Mouse (Mus musculus) CH12.LX (cell line): Measurements from ENCODE around the gene Arf6. TPM values are rescaled to one million over a fixed set of nuclear protein-coding genes. Genes with fewer than 3 reads are reported as not detected.

Experiments
- DNase-seq: peaks from one replicate; pipeline ENCODE4 v3.0.0-alpha.2; 2013; ENCODE audit errors: extremely low read depth
- H3K27ac ChIP-seq: 2 replicates; pipeline ENCODE4 v1.5.1; 2012; ENCODE audit warnings: low read depth, mild to moderate bottlenecking, control low read depth, moderate library complexity; ENCODE audit not compliant: insufficient read depth
- H3K27me3 ChIP-seq: replicated peaks from 2 replicates; pipeline ENCODE3; 2012; ENCODE audit warnings: inconsistent platforms
- H3K36me3 ChIP-seq, 2 experiments: replicated peaks in 1 of 2; 2 replicates each; pipeline versions ENCODE3 to v1.6.1; 2012; ENCODE audit warnings: inconsistent platforms in 1 of 2, low read length in 1 of 2, mild to moderate bottlenecking in 1 of 2, mixed read lengths in 1 of 2, moderate library complexity in 1 of 2; ENCODE audit not compliant: control insufficient read depth in 1 of 2, insufficient read depth in 1 of 2
- H3K4me1 ChIP-seq, 2 experiments: 2 replicates each; pipeline ENCODE4 v1.6.1; 2012; ENCODE audit warnings: inconsistent platforms in 1 of 2, moderate library complexity in 1 of 2; ENCODE audit not compliant: insufficient read depth in 2 of 2, control insufficient read depth in 1 of 2
- H3K4me2 ChIP-seq: 2 replicates; pipeline ENCODE4 v1.6.1; 2012; ENCODE audit warnings: low read depth, mild to moderate bottlenecking, control low read depth; ENCODE audit not compliant: poor library complexity, insufficient read depth, severe bottlenecking
- H3K4me3 ChIP-seq, 3 experiments: fragments of 150-350 bp in 1 of 3; sonication (generic) in 1 of 3; replicated peaks in 1 of 3; 2 replicates each; pipeline versions ENCODE3 to v1.5.1; 2011 to 2012; ENCODE audit warnings: low read depth in 2 of 3, low read length in 2 of 3, mild to moderate bottlenecking in 2 of 3, moderate library complexity in 2 of 3, control low read depth in 1 of 3, improper control_type of control experiment in 1 of 3, inconsistent platforms in 1 of 3, mixed read lengths in 1 of 3; ENCODE audit not compliant: poor library complexity in 1 of 3
- H3K79me2 ChIP-seq: replicated peaks from 2 replicates; pipeline ENCODE4 v1.6.1; 2012; ENCODE audit warnings: mild to moderate bottlenecking, moderate library complexity; ENCODE audit not compliant: control insufficient read depth, poor library complexity, insufficient read depth, severe bottlenecking; ENCODE audit errors: extremely low read depth
- H3K9ac ChIP-seq: 2 replicates; pipeline ENCODE4 v1.6.1; 2012; ENCODE audit warnings: low read depth, mild to moderate bottlenecking, control low read depth, moderate library complexity; ENCODE audit not compliant: insufficient read depth
- H3K9me3 ChIP-seq: replicated peaks from 2 replicates; pipeline ENCODE3; 2012; ENCODE audit warnings: low read length, inconsistent platforms, mixed read lengths
- BHLHE40 ChIP-seq: IDR thresholded peaks from 2 replicates; pipeline ENCODE4 v1.6.1; 2011; ENCODE audit warnings: mild to moderate bottlenecking, low read depth, low read length, improper control_type of control experiment
- CHD1 ChIP-seq: IDR thresholded peaks from 2 replicates; pipeline ENCODE4 v1.6.1; 2012; ENCODE audit warnings: low read depth, low read length, improper control_type of control experiment, inconsistent platforms
- CHD2 ChIP-seq: IDR thresholded peaks from 2 replicates; pipeline ENCODE4 v1.6.1; 2011; ENCODE audit warnings: low read length, improper control_type of control experiment
- CTCF ChIP-seq, 2 experiments: IDR thresholded peaks in 1 of 2; conservative IDR thresholded peaks in 1 of 2; 2 replicates each; pipeline ENCODE4 v1.5.1; 2011 to 2012; ENCODE audit warnings: low read depth in 2 of 2, low read length in 2 of 2, improper control_type of control experiment in 1 of 2, inconsistent platforms in 1 of 2, mild to moderate bottlenecking in 1 of 2, moderate library complexity in 1 of 2
- E2F4 ChIP-seq: IDR thresholded peaks from 2 replicates; pipeline ENCODE4 v1.6.1; 2011; ENCODE audit warnings: low read depth, low read length, improper control_type of control experiment; ENCODE audit not compliant: insufficient replicate concordance
- ELF1 ChIP-seq: IDR thresholded peaks from 2 replicates; pipeline ENCODE4 v1.6.1; 2014; ENCODE audit warnings: low read depth, mild to moderate bottlenecking, inconsistent platforms, low read length, improper control_type of control experiment
- EP300 ChIP-seq: IDR thresholded peaks from 2 replicates; pipeline ENCODE4 v1.6.1; 2011; ENCODE audit warnings: low read length, improper control_type of control experiment
- ETS1 ChIP-seq: conservative IDR thresholded peaks from 2 replicates; pipeline ENCODE4 v1.6.1; 2012; ENCODE audit warnings: low read depth, mild to moderate bottlenecking, inconsistent platforms, low read length, improper control_type of control experiment, moderate library complexity
- GABPA ChIP-seq: IDR thresholded peaks from 2 replicates; pipeline ENCODE4 v1.6.1; 2012; ENCODE audit warnings: low read depth, low read length, improper control_type of control experiment, inconsistent platforms; ENCODE audit not compliant: insufficient replicate concordance
- HCFC1 ChIP-seq: IDR thresholded peaks from 2 replicates; pipeline ENCODE4 v1.6.1; 2012; ENCODE audit warnings: low read depth, mild to moderate bottlenecking, inconsistent platforms, low read length, improper control_type of control experiment
- IRF4 ChIP-seq: IDR thresholded peaks from 2 replicates; pipeline ENCODE4 v1.6.1; 2014; ENCODE audit warnings: low read depth, mild to moderate bottlenecking, inconsistent platforms, low read length, improper control_type of control experiment
- JUN ChIP-seq: IDR thresholded peaks from 2 replicates; pipeline ENCODE4 v1.6.1; 2011; ENCODE audit warnings: low read depth, mild to moderate bottlenecking, low read length, improper control_type of control experiment, moderate library complexity; ENCODE audit not compliant: insufficient read depth
- JUND ChIP-seq: conservative IDR thresholded peaks from 2 replicates; pipeline ENCODE4 v1.6.1; 2011; ENCODE audit warnings: low read depth, low read length, improper control_type of control experiment
- KAT2A ChIP-seq: IDR thresholded peaks from 2 replicates; pipeline ENCODE4 v1.6.1; 2012; ENCODE audit warnings: low read length, improper control_type of control experiment, inconsistent platforms; ENCODE audit not compliant: insufficient replicate concordance
- MAFK ChIP-seq: IDR thresholded peaks from 2 replicates; pipeline ENCODE4 v1.6.1; 2011; ENCODE audit warnings: low read length, improper control_type of control experiment; ENCODE audit not compliant: insufficient replicate concordance
- MAX ChIP-seq: IDR thresholded peaks from 2 replicates; pipeline ENCODE4 v1.6.1; 2011; ENCODE audit warnings: low read length, improper control_type of control experiment
- MAZ ChIP-seq: IDR thresholded peaks from 2 replicates; pipeline ENCODE4 v1.6.1; 2012; ENCODE audit warnings: low read depth, mild to moderate bottlenecking, inconsistent platforms, low read length, improper control_type of control experiment, moderate library complexity
- MEF2A ChIP-seq: IDR thresholded peaks from 2 replicates; pipeline ENCODE4 v1.6.1; 2014; ENCODE audit warnings: low read depth, mild to moderate bottlenecking, inconsistent platforms, low read length, improper control_type of control experiment, borderline replicate concordance
- MXI1 ChIP-seq: IDR thresholded peaks from 2 replicates; pipeline ENCODE4 v1.6.1; 2011; ENCODE audit warnings: mild to moderate bottlenecking, low read depth, low read length, improper control_type of control experiment
- MYC ChIP-seq: IDR thresholded peaks from 2 replicates; pipeline ENCODE4 v1.6.1; 2011; ENCODE audit warnings: low read depth, mild to moderate bottlenecking, improper control_type of control experiment, low read length
- NELFE ChIP-seq: IDR thresholded peaks from 2 replicates; pipeline ENCODE4 v1.6.1; 2011; ENCODE audit warnings: low read depth, low read length, improper control_type of control experiment
- NRF1 ChIP-seq: IDR thresholded peaks from 2 replicates; pipeline ENCODE4 v1.6.1; 2014; ENCODE audit warnings: low read depth, mild to moderate bottlenecking, inconsistent platforms, low read length, improper control_type of control experiment, moderate library complexity
- PAX5 ChIP-seq: IDR thresholded peaks from 2 replicates; pipeline ENCODE4 v1.6.1; 2012; ENCODE audit warnings: low read length, inconsistent platforms, mixed read lengths
- POLR2A ChIP-seq: IDR thresholded peaks from 2 replicates; pipeline ENCODE4 v1.6.1; 2011; ENCODE audit warnings: low read depth, mild to moderate bottlenecking, improper control_type of control experiment, low read length
- POLR2AphosphoS2 ChIP-seq: IDR thresholded peaks from 2 replicates; pipeline ENCODE4 v1.6.1; 2011; ENCODE audit warnings: low read depth, low read length, improper control_type of control experiment
- RAD21 ChIP-seq: IDR thresholded peaks from 2 replicates; pipeline ENCODE4 v1.6.1; 2011; ENCODE audit warnings: low read depth, mild to moderate bottlenecking, low read length, improper control_type of control experiment, moderate library complexity
- RCOR1 ChIP-seq: conservative IDR thresholded peaks from 2 replicates; pipeline ENCODE4 v1.6.1; 2012; ENCODE audit warnings: low read depth, mild to moderate bottlenecking, inconsistent platforms, low read length, improper control_type of control experiment
- SIN3A ChIP-seq: IDR thresholded peaks from 2 replicates; pipeline ENCODE4 v1.6.1; 2012; ENCODE audit warnings: low read length, improper control_type of control experiment, inconsistent platforms
- SMC3 ChIP-seq: IDR thresholded peaks from 2 replicates; pipeline ENCODE4 v1.6.1; 2011; ENCODE audit warnings: low read depth, low read length, improper control_type of control experiment
- TBP ChIP-seq: conservative IDR thresholded peaks from 2 replicates; pipeline ENCODE4 v1.6.1; 2011; ENCODE audit warnings: low read depth, low read length, improper control_type of control experiment
- TCF12 ChIP-seq: IDR thresholded peaks from 2 replicates; pipeline ENCODE4 v1.6.1; 2014; ENCODE audit warnings: low read depth, mild to moderate bottlenecking, inconsistent platforms, low read length, improper control_type of control experiment
- UBTF ChIP-seq: IDR thresholded peaks from 2 replicates; pipeline ENCODE4 v1.6.1; 2012; ENCODE audit warnings: low read depth, mild to moderate bottlenecking, inconsistent platforms, low read length, improper control_type of control experiment, moderate library complexity
- USF1 ChIP-seq: IDR thresholded peaks from 2 replicates; pipeline ENCODE4 v1.6.1; 2014; ENCODE audit warnings: low read depth, mild to moderate bottlenecking, inconsistent platforms, low read length, improper control_type of control experiment
- ZC3H11A ChIP-seq: IDR thresholded peaks from 2 replicates; pipeline ENCODE4 v1.6.1; 2012; ENCODE audit warnings: low read depth, mild to moderate bottlenecking, inconsistent platforms, low read length, improper control_type of control experiment
- ZKSCAN1 ChIP-seq: IDR thresholded peaks from 2 replicates; pipeline ENCODE4 v1.6.1; 2012; ENCODE audit warnings: low read depth, inconsistent platforms, low read length, improper control_type of control experiment, borderline replicate concordance
- ZMIZ1 ChIP-seq: IDR thresholded peaks from 2 replicates; pipeline ENCODE4 v1.6.1; 2012; ENCODE audit warnings: low read depth, mild to moderate bottlenecking, inconsistent platforms, low read length, improper control_type of control experiment
- ZNF384 ChIP-seq: IDR thresholded peaks from 2 replicates; pipeline ENCODE4 v1.6.1; 2012; ENCODE audit warnings: low read depth, low read length, improper control_type of control experiment, inconsistent platforms
- dilution Hi-C: fragments of 300-500 bp; cut with MboI; formaldehyde crosslinking; loops from 2 replicates; pipeline ENCODE4 v1.14.3; 2020; ENCODE audit warnings: low sequenced_read_pairs; ENCODE audit not compliant: extremely low pct_unique_long_range_greater_than_20kb, extremely low pct_ligation_motif_present
- in situ Hi-C: fragments of 300-500 bp; cut with MboI; formaldehyde crosslinking; loops from 3 replicates; pipeline ENCODE4 v1.14.3; 2019; ENCODE audit warnings: low sequenced_read_pairs, low pct_ligation_motif_present, low pct_unique_long_range_greater_than_20kb, mixed read lengths
- polyA plus RNA-seq: library from polyadenylated mRNA; unstranded; fragments of >175 nt; gene quantifications from 2 replicates; pipeline ENCODE4 v1.2.1, GENCODE M21; 2012; ENCODE audit warnings: low read depth; ENCODE audit not compliant: insufficient read length
- total RNA-seq, 2 experiments: library from RNA; depleted of rRNA; stranded (reverse); fragments of 300-350 nt in 1 of 2; fragments of >200 nt in 1 of 2; gene quantifications; 2 replicates each; pipeline ENCODE4 v1.2.3; 2012 to 2014

Arf6 gene
- total RNA-seq (2012; rRNA removed) (273 and 312 TPM in 2 replicates), total RNA-seq (2014; rRNA removed) (308 and 375 TPM in 2 replicates), polyA plus RNA-seq (224 and 258 TPM in 2 replicates)

GRCm38 (mm10) chr12:69371854-69372671 lies at the start of gene Arf6, which contains the start of gene Gm9887:
TSS of gene Arf6 (plus strand) at chr12:69372150.
TSS of gene Gm9887 (minus strand) at chr12:69372458.
- Histone ChIP-seq H3K4me3 (peak within 1 kb of the TSS; percentile 80 to 93 (median 90)), H3K79me2 (peaks cover 39% of the 10 kb centered on the region), H3K9me3 (no peaks in the 10 kb centered on the region), H3K27ac (peak within 1 kb of the TSS; percentile 91), H3K4me2 (peak within 1 kb of the TSS; percentile 69), H3K36me3 (peaks cover 11 to 21% of the 10 kb centered on the region in 2 experiments), H3K9ac (peak within 1 kb of the TSS; percentile 94), H3K27me3 (no peaks in the 10 kb centered on the region), H3K4me1 (peaks cover 0 to 18% of the 10 kb centered on the region in 2 experiments; a peak in 2 of 4 replicates)
- in situ Hi-C loops = loop anchor here (5.0 kb wide), 1 partner anchor 165 kb away; no protein-coding TSS in a partner anchor
- DNase-seq = peak; percentile 94
- dilution Hi-C loops = no loop called here
- no peak for TF ChIP-seq E2F4
- no peak for TF ChIP-seq EP300
- TF ChIP-seq SIN3A = peak; percentile 33; the same call in 1 of the 2 replicates
- no peak; the same call in 1 of the 2 replicates for TF ChIP-seq MAX
- peak; percentile 75 for TF ChIP-seq NELFE
- peak; percentile 25; the same call in 1 of the 2 replicates for TF ChIP-seq CHD1
- TF ChIP-seq BHLHE40 = peak; percentile 68; the same call in 1 of the 2 replicates
- no peak for TF ChIP-seq JUND
- TF ChIP-seq MXI1 = peak; percentile 69; the same call in 1 of the 2 replicates
- no peak for TF ChIP-seq PAX5
- peak; percentile 57; the same call in 1 of the 2 replicates for TF ChIP-seq KAT2A
- TF ChIP-seq NRF1 = peak; percentile 90
- no peak for TF ChIP-seq RAD21
- TF ChIP-seq MYC = no peak
- TF ChIP-seq USF1 = peak; percentile 44
- TF ChIP-seq TCF12 = peak; percentile 90
- peak; percentile 69; the same call in 1 of the 2 replicates for TF ChIP-seq MAZ
- TF ChIP-seq CHD2 = no peak; the same call in 1 of the 2 replicates
- no peak for TF ChIP-seq GABPA
- TF ChIP-seq IRF4 = no peak; the same call in none of the 2 replicates
- TF ChIP-seq POLR2AphosphoS2 = peak; percentile 88
- TF ChIP-seq ZMIZ1 = peak; percentile 46
- TF ChIP-seq ZNF384 = no peak
- no peak for TF ChIP-seq RCOR1
- peak; percentile 85 for TF ChIP-seq POLR2A
- TF ChIP-seq ZC3H11A = no peak
- TF ChIP-seq ELF1 = peak; percentile 86
- TF ChIP-seq UBTF = peak; percentile 86
- TF ChIP-seq ZKSCAN1 = no peak
- TF ChIP-seq TBP = 0 out of 2 replicates have a peak, but pooled peaks have one; percentile 41
- TF ChIP-seq MAFK = no peak
- TF ChIP-seq JUN = no peak
- no peak for TF ChIP-seq CTCF (conservative IDR thresholded peaks at IDR 0.05 in 1 of 2, IDR thresholded peaks at IDR 0.05 in 1 of 2; ENCODE audit: low read depth in 2 of 2, low read length in 2 of 2)
- TF ChIP-seq MEF2A = no peak; the same call in 1 of the 2 replicates
- no peak for TF ChIP-seq ETS1
- no peak for TF ChIP-seq SMC3
- TF ChIP-seq HCFC1 = peak; percentile 77
